Mouse (Mus musculus): ENCODE results near the gene Chst15.

Chst15 gene

DNA sequence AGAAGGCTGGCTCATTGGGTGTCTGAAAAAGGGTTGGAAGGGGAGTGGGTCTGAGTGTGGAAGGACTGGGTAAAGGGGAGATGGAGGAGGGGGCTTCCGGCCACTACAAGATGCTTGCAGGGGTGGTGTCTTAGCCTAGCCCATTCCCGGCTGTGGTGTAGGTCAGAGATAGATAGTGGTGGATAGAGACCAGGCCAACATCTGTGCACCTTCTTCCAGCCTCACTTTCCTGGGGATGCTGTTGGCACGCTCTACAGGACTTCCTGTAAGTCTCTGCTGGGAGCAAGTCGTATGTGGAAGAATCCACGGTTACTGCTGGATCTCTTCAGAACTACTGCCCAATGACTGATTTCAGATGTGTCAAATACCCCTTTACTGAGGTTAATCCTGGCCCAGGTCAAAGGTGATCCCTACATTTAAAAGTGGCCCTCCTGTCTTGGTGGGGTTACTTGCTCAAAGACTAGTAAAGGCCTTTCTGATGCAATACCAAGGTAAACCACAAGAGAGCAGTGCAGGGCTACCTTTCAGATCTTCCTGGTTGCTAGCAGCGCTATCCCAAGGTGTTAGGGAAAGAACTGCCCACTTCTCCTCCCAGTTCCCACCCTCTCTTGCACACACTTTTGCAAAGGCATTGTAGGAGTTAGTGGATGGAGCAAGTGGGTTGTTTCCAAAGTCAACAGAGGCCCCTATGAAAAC lies 90.5 kb downstream of the Chst15 start:
- peak; percentile 66 to 86 for DNase-seq (ENCODE audit: low spot score in 2 of 2)

- DNase-seq (ENCODE audit: low spot score in 2 of 2): no peak
These were observed 93.4 kb downstream of the Chst15 start for GRCm38 (mm10) chr7:132223452-132224141.

- DNase-seq (ENCODE audit: low spot score in 2 of 2): no peak
These were observed 103.0 kb downstream of the Chst15 start for GRCm38 (mm10) chr7:132214031-132214430.

- DNase-seq (ENCODE audit: low spot score in 2 of 2): no peak
These were observed 103.6 kb downstream of the Chst15 start for GRCm38 (mm10) chr7:132213460-132213859.

- DNase-seq (ENCODE audit: low spot score in 2 of 2): no peak
These were observed 104.9 kb downstream of the Chst15 start for GRCm38 (mm10) chr7:132211920-132212701.

GRCm38 (mm10) chr7:132210616-132211015 lies 106.4 kb downstream of the Chst15 start:
- no peak for DNase-seq (ENCODE audit: low spot score in 2 of 2)

GRCm38 (mm10) chr7:132208946-132209651 lies 107.9 kb downstream of the Chst15 start:
- DNase-seq (ENCODE audit: low spot score in 2 of 2): no peak

GRCm38 (mm10) chr7:132204073-132204612 lies 112.9 kb downstream of the Chst15 start:
- no peak for DNase-seq (ENCODE audit: low spot score in 2 of 2)

- DNase-seq (ENCODE audit: low spot score in 2 of 2): no peak
These were observed 117.3 kb downstream of the Chst15 start for GRCm38 (mm10) chr7:132199686-132200085.

- no peak for DNase-seq (ENCODE audit: low spot score in 2 of 2)
These were observed 118.2 kb downstream of the Chst15 start for GRCm38 (mm10) chr7:132198806-132199205.

DNA sequence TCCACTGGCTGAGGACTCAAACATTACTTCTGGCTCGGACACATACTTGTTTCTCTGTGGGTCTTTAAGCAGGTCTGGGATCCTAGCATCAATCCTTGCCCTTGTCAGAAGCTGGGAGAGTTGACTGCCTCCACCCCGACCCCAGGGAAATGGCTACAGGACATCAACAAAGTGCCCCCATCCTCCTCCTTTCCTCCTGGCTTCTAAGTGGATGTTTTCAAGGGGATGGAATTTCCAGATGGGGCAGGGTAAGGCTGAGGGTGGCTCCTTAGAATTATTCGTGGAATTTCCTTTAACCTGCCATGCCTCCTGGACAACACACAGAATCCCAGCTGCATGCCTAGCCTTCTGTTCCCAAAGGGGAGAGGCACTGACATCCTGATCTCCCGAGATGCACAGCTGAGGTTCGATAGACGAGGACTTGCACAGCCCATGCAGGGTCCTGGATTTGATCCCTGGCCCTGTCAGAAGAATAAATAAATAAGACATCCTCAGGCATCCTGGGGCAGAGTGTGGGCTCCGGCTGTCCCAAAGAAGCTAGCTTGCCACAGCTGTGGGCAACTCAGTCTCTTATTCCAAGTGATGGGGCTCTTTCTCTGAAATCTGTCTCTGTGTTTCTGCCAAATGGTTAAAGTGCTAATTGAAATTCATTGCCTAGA lies 119.1 kb downstream of the Chst15 start:
- DNase-seq (ENCODE audit: low spot score in 2 of 2): no peak

- no peak for DNase-seq (ENCODE audit: low spot score in 2 of 2)
These were observed 120.4 kb downstream of the Chst15 start for GRCm38 (mm10) chr7:132196581-132196980.

- no peak for DNase-seq (ENCODE audit: low spot score in 2 of 2)
These were observed 123.4 kb downstream of the Chst15 start for GRCm38 (mm10) chr7:132193606-132194005.

GRCm38 (mm10) chr7:132187456-132187855 lies 129.6 kb downstream of the Chst15 start:
- no peak for DNase-seq (ENCODE audit: low spot score in 2 of 2)
